Mouse (Mus musculus): ENCODE results near the gene Smarca2. TPM values are rescaled to one million over a fixed set of nuclear protein-coding genes. Genes with fewer than 3 reads are reported as not detected.

Gene Smarca2
- polyA plus RNA-seq, 1 experiment from 2014 or later = 25.8 TPM

DNA sequence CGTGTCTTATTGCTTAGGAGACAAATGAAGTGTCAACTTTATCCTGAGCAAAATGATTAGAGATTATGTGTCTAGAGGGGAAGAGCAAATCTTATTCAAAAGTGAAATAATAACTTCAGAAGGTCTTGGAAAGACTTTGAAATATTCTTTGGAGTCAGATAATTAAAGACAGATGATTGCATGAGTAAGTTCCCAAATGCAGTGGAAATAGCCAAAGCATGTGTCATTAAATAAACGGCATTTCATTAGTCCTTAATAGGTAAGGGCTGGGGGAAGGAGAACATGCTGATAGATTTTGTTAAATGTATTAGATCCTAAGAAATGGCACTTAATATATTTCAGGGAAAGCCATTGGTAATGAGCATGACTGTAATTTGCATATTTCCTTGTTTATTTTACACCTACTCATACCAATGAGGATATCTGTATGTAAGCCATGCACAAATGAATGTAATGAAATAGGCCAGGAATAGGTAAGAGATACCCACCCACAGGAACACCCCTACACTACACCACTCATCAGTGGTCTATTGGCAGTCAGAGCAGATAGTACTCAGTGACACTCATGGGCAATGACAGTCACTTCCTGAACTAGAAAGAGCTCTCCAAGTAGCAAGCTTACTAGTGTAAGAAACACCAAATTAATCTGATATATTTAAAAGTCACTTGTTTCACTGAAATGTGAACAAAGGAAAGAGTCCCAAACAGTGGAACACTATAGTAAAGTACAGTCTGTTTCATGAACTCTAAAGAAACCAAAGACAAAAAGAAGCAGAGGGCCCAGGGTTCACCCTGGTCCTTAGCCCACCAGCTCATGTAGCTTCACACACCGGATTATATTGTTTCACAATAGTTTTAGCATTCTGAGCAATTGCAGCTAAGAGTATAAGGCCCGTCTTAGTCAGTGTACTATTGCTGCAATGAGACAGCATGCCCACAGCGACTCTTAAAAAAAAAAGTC, 185.8 kb downstream of the Smarca2 start:
- no peak overlapping the region for H3K4me3 ChIP-seq
- H3K27me3 ChIP-seq (replicated peaks) = peaks cover 4% of the 10 kb centered on the region; the same call in 1 of the 2 replicates
- H3K4me2 ChIP-seq = no peak overlapping the region
- no peaks in the 10 kb centered on the region for H3K9me3 ChIP-seq
- no peaks in the 10 kb centered on the region for H3K4me1 ChIP-seq
- 67% methylated on average over 5 of the region's 5 CpGs for WGBS
- H3K9ac ChIP-seq = no peak overlapping the region
- no peaks in the 10 kb centered on the region for H3K36me3 ChIP-seq
- no peak overlapping the region for H3K27ac ChIP-seq (replicated peaks)
- ATAC-seq (ENCODE audit: extremely low read depth, insufficient number of reproducible peaks, low FRiP score, low TSS enrichment) = no peak

DNA sequence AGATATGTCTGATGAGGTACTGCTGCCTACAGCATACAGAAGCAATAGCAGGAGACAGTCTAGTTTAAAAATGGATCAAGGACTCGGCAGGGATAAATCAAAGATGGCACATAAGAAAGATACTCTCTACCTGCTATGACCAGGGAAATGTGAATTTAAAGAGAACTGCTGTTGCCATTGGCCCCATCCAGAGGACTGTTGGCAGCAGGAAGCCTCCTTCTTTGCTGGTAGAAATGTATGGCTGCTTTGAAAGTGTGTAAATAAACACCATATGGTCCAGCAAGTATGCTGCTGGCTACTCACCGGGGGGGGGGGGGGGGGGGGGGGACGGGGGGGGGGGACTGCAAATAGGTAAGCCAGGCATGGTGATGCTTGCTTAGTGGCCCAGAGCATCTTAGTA, 189.5 kb downstream of the Smarca2 start:
- Histone ChIP-seq H3K27ac (replicated peaks) (no peak overlapping the region), H3K36me3 (no peaks in the 10 kb centered on the region), H3K4me2 (no peak overlapping the region), H3K4me1 (no peaks in the 10 kb centered on the region), H3K27me3 (replicated peaks) (peaks cover 10% of the 10 kb centered on the region; the same call in 1 of the 2 replicates), H3K9me3 (no peaks in the 10 kb centered on the region), H3K4me3 (no peak overlapping the region), H3K9ac (no peak overlapping the region)
- WGBS = 39% methylated on average over 1 of the region's 3 CpGs
- no peak for ATAC-seq (ENCODE audit: extremely low read depth, insufficient number of reproducible peaks, low FRiP score, low TSS enrichment)

DNA sequence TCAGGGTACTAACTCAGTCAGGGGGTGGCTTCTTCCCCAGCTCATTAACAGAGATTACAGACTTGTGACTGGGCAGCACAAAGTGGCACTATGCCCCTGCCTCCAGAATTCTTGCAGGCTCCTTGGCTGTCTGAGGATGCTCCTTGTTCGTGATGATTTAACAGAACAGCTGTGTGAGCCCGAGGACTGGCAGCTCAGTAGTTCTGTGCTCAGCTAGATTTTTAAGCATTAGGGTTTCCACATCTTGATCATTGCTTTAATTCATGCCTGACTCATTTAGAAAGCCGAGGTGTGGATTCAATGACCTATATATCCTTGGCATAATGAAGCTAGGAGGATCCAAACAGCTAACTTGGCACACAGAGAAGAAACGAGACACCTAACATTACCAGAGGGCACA, 191.2 kb downstream of the Smarca2 start:
- Histone ChIP-seq H3K27ac (replicated peaks) (no peak overlapping the region), H3K4me1 (no peaks in the 10 kb centered on the region), H3K9ac (no peak overlapping the region), H3K4me3 (no peak overlapping the region), H3K27me3 (replicated peaks) (peaks cover 10% of the 10 kb centered on the region; the same call in 1 of the 2 replicates), H3K36me3 (no peaks in the 10 kb centered on the region), H3K4me2 (no peak overlapping the region), H3K9me3 (no peaks in the 10 kb centered on the region)
- 54% methylated on average over 4 of the region's 4 CpGs for WGBS
- no peak for ATAC-seq (ENCODE audit: extremely low read depth, insufficient number of reproducible peaks, low FRiP score, low TSS enrichment)

DNA sequence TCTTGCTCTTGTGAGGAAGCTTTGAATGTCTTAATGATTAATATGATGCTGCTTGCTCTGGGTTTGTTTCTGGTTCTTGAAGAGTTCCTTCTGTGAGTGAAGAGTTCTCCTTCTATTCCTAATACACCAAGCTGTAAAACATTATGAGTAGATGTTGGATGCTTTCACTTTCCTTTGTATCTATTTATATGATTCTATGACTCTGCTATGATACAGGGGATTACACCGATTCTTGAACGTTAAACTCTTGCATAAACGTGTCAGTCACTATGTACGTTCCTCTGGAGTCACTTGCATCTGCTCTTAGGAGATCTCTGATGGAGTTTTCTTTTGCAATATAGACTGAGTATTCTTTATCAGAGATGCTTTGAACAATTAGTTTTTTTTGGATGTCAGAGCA, 199.6 kb downstream of the Smarca2 start:
- Histone ChIP-seq H3K27me3 (replicated peaks) (no peaks in the 10 kb centered on the region), H3K27ac (replicated peaks) (no peak overlapping the region), H3K9ac (no peak overlapping the region), H3K4me2 (no peak overlapping the region), H3K36me3 (no peaks in the 10 kb centered on the region), H3K9me3 (no peaks in the 10 kb centered on the region), H3K4me3 (no peak overlapping the region), H3K4me1 (no peaks in the 10 kb centered on the region)
- ATAC-seq (ENCODE audit: extremely low read depth, insufficient number of reproducible peaks, low FRiP score, low TSS enrichment) = no peak
- 78% methylated on average over 4 of the region's 4 CpGs for WGBS

DNA sequence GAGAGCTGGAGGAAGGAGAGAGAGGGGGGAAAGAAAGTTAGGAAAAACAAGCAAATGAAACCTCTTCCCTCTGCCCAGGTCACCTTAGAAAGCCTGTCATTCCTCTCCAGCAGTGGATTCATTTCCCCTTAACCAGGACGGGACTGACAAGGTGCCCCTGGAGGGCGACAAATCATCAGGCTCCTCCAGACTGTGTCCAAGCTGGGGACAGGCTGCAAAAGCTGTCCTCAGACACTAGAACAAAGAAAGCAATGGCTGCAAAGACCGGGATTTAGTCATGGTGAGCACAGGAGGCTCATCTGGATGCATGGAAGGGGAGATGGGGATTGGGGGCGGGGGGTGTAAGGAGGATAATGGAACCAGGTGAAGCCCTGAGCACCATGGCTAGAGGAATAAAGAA, 209.8 kb downstream of the Smarca2 start:
- H3K9me3 ChIP-seq = no peaks in the 10 kb centered on the region; the same call in 1 of the 2 replicates
- H3K4me1 ChIP-seq = no peaks in the 10 kb centered on the region
- no peak overlapping the region for H3K4me2 ChIP-seq
- H3K27me3 ChIP-seq (replicated peaks) = no peaks in the 10 kb centered on the region
- H3K27ac ChIP-seq (replicated peaks) = no peak overlapping the region
- no peak for ATAC-seq (ENCODE audit: extremely low read depth, insufficient number of reproducible peaks, low FRiP score, low TSS enrichment)
- H3K9ac ChIP-seq = no peak overlapping the region
- no peak overlapping the region for H3K4me3 ChIP-seq
- H3K36me3 ChIP-seq = no peaks in the 10 kb centered on the region
- WGBS = 42% methylated on average over 4 of the region's 4 CpGs

DNA sequence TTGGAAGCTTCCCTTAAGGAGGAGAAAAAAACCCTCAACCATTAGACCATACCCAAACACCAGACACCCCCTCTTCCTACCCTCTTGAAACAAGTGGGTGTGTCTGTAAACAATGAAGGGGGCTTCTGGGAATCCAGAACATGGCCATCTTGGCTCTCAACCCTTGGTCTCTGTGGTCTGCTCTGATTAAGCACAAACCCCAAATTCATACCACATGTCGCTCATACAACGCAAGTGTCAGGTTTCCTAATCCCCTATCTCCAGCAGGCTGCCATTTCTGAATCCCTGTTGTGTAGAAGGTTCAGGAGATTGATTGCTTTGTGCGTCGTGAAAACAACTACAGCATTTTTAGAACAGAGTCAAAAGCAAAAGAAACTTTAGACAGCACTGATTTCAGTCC, 213.1 kb downstream of the Smarca2 start:
- Histone ChIP-seq H3K9me3 (no peaks in the 10 kb centered on the region), H3K4me1 (peaks cover 4% of the 10 kb centered on the region; the same call in 1 of the 2 replicates), H3K27ac (replicated peaks) (no peak overlapping the region), H3K27me3 (replicated peaks) (0 out of 2 replicates have a peak, but pooled peaks cover 7% of the 10 kb centered on the region), H3K36me3 (no peaks in the 10 kb centered on the region), H3K9ac (no peak overlapping the region), H3K4me2 (no peak overlapping the region), H3K4me3 (no peak overlapping the region)
- no peak for ATAC-seq (ENCODE audit: extremely low read depth, insufficient number of reproducible peaks, low FRiP score, low TSS enrichment)
- 81% methylated on average over 4 of the region's 4 CpGs for WGBS
